Mouse (Mus musculus): ENCODE data around the gene Ralgps2.

- TF ChIP-seq POLR2A (IDR thresholded peaks at IDR 0.05; ENCODE audit: borderline replicate concordance, extremely low read depth, insufficient read depth, insufficient read length, poor library complexity, severe bottlenecking) (no peak), CTCF (IDR thresholded peaks at IDR 0.05; ENCODE audit: borderline replicate concordance, extremely low read depth, insufficient read depth, insufficient read length) (no peak)
These were observed 42.5 kb upstream of the Ralgps2 start for GRCm38 (mm10) chr1:156981975-156982374.

All from brain, embryonic 14.5 days (tissue).